Comparison of ENCODE assay signal across 8 mouse cellular contexts in the genomic region with DNA sequence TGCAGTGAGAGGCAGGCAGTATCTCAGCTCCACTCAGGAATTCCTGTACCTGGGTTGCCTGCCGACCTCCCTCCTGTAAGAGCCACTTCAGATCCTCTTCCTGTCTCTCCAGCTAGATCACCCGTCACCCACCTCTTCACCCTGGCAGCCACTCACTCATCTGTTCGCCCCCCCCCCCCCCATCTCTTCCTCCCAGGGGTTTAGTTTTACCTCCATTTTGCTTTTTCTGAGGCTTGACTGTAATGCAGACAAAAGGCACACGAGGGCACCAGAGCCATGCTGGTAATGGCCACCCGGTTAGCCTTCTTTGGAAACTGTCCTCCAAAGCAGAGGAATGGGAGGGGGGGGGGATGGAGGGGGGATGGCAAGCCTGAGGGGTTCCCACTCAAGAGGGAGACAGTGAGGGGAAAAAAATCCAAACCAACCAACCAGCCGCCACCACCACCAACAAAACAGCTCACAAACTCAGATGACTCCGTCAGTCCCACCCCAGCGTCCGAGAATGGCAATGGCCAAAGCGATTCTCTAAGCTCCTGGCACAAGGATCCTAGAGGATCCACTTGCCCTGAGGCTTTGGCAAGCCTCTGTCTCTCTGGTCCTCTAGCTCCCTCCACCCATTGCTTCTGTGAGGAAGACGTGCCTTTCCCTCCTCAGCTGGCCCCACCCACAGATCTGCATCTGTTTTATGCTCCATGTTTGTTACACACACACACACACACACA. TPM values are rescaled to one million over a fixed set of nuclear protein-coding genes. Genes with fewer than 3 reads are reported as not detected.
DNase-seq lines count a peak whose midpoint lies in the region; ATAC-seq lines count a peak whose summit lies in the region.

No protein-coding gene starts in this region.

- peak overlapping the region; percentile 32; the same call in 1 of the 2 replicates for H3K4me2 ChIP-seq in hindbrain, embryonic 13.5 days

- DNase-seq in cerebellum, adult 9-11 months: no peak
- peak; percentile 22 for DNase-seq in cerebellum, adult 8-10 months
- peak; percentile 42 to 54 for DNase-seq in frontal cortex, postnatal 25 days (ENCODE audit: low spot score in 2 of 2)
- DNase-seq in left cerebral cortex, adult 11 months (ENCODE audit: low spot score): peak; percentile 13
- peak; percentile 83 for DNase-seq in lung, postnatal 36 days
- DNase-seq in right cerebral cortex, adult 2 months (ENCODE audit: low spot score in 2 of 2): peak; percentile 68 to 74

- H3K4me1 ChIP-seq in hindbrain, embryonic 13.5 days (replicated peaks): peaks cover 28% of the 10 kb centered on the region

- peak overlapping the region; percentile 29; the same call in 1 of the 2 replicates for H3K9ac ChIP-seq in hindbrain, embryonic 13.5 days

- H3K4me3 ChIP-seq in hindbrain, embryonic 13.5 days: no peak overlapping the region

- H3K36me3 ChIP-seq in hindbrain, embryonic 13.5 days: no peaks in the 10 kb centered on the region

- 0 out of 2 replicates have a peak, but pooled peaks have one; percentile 12 for ATAC-seq in cerebellum, adult (ENCODE audit: insufficient number of reproducible peaks, low FRiP score, low TSS enrichment)
- peak; percentile 60; the same call in 1 of the 2 replicates for ATAC-seq in hindbrain, embryonic 13.5 days (ENCODE audit: low FRiP score)

- H3K9me3 ChIP-seq in hindbrain, embryonic 13.5 days: no peaks in the 10 kb centered on the region

- H3K27ac ChIP-seq in hindbrain, embryonic 13.5 days: no peak overlapping the region

- 0 out of 2 replicates have a peak, but pooled peaks cover 4% of the 10 kb centered on the region for H3K27me3 ChIP-seq in hindbrain, embryonic 13.5 days

- WGBS in hindbrain, embryonic 13.5 days: 22% methylated on average over 10 of the region's 11 CpGs

RNA-seq across cellular contexts. Expression of a gene that starts 9.8 kb away (rescaled TPM):
- polyA plus RNA-seq in hindbrain, embryonic 13.5 days (2015; fragmentation: Nextera tagmentation; extraction: Ambion mirVana): 71.2 and 74.8 TPM in 2 replicates
